Mouse (Mus musculus): Measurements from ENCODE around the gene Naga. TPM values are rescaled to one million over a fixed set of nuclear protein-coding genes. Genes with fewer than 3 reads are reported as not detected.

The Naga gene
- 123 TPM for polyA plus RNA-seq (2021)

DNA sequence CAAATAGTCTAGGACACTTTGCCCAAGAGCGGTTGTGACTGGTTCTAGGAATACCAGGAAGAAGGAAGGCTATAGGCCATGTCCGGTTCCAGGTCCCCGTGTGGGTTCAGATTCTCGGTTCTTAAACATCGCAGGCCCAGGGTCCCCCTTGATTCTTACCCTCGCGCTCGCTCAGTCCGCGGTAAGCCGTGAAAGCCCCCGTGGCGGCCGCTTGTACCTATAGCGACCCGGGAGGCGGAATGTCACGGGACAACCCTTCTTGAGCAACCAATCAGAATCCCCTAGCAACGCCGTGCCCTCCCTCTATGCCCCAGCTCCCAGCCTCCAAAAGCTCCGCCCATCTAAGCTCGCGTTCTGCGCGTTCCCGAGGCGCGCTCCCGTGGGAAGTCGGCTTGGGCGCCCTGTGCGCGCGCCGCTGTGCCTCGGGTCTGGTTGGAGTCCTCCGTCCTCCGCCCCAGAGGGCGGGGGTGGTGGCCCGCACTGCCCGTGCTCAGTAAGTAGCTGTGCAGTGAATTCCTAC, at the start of gene Naga, which contains the start of the genes Pheta2 and Smdt1:
Naga (minus strand) TSS at position 333 of the 520 bp plus-strand sequence.
Pheta2 (plus strand) TSS at position 350 of the 520 bp plus-strand sequence.
Smdt1 (plus strand) TSS at position 367 of the 520 bp plus-strand sequence.
- H3K27me3 ChIP-seq, result no peaks in the 10 kb centered on the region
- no peak for TF ChIP-seq CTCF (IDR thresholded peaks at IDR 0.05)
- in situ Hi-C loops (cut with MboI; ENCODE audit: low pct_unique_long_range_greater_than_20kb), result no loop called here
- peak; percentile 88 for ATAC-seq
- ChIA-PET POLR2A (interaction anchor here (0.8 to 1.5 kb wide), 3 partner anchors 14 to 57 kb away, joined by 3 to 9 read pairs (median 3); no protein-coding TSS in a partner anchor), CTCF (interaction anchor here (1.1 to 1.8 kb wide), 3 partner anchors 14 to 19 kb away, joined by 3 to 6 read pairs (median 5); partner anchors contain the start of gene Ndufa6)
- peak; percentile 79 for DNase-seq (ENCODE audit: low read depth, low spot score)

DNA sequence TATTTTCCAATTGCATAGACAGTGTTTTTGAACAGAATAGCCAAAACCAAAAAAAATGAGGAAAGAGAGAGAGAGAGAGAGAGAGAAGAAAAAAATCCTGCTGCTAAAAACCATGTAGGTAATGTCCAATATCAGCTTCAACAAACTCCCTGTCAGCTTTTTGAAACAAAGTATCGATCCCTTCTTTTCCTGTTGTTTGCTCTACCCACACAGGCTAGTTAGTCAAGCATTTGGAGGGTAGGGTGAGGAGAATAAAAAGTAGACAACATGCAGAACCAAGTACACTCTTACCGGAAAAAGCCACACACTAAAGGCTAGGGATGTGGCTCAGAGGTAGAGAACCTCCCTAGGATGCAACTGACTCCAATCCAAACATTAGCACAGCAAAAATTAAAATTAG, 47.0 kb upstream of the Naga start:
- ATAC-seq, result no peak
- in situ Hi-C loops (cut with MboI; ENCODE audit: low pct_unique_long_range_greater_than_20kb), result no loop called here
- POLR2A ChIA-PET, result no interaction called here
- CTCF ChIA-PET, result no interaction called here
- DNase-seq (ENCODE audit: low read depth, low spot score), result no peak
- peaks cover 34% of the 10 kb centered on the region for H3K27me3 ChIP-seq
- no peak for TF ChIP-seq CTCF (IDR thresholded peaks at IDR 0.05)

DNA sequence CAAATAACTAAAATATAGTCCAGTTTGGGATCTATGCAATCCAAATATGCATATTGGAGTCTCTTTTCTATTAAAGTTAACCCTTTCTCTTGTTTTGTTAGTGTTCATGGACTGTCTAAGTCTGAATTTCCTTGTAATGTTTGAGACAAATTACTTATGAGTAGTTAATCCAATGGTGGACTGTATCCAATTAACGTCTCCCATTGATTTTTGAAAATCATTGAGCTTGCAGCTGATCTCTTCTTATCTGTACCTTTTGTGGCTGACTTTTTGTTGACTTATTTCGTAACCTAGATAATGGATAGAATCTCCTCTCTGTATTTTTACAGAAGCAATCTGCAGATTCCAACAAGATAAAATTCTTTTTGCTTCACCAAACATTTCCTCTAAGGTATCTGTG, 43.7 kb upstream of the Naga start:
- POLR2A ChIA-PET, result no interaction called here
- DNase-seq (ENCODE audit: low read depth, low spot score) (no peak), ATAC-seq (no peak)
- CTCF ChIA-PET, result no interaction called here
- no peak for TF ChIP-seq CTCF (IDR thresholded peaks at IDR 0.05)
- in situ Hi-C loops (cut with MboI; ENCODE audit: low pct_unique_long_range_greater_than_20kb), result no loop called here
- H3K27me3 ChIP-seq, result peaks cover 34% of the 10 kb centered on the region

DNA sequence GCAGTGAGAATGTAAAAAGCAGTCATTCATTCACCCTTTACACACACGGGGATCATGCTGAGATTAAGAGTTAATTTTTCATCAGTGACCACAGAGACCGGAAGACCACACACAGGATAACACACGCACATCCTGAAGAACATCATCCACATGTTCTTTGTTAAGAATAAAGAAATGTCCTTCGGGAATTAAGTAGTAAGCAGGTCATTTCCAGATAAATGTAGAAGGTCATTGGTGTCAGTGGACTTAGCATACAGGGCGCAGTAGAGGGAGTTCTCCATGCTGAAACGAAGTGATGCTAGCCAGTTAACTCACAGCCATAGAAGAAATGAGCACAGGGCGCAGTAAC, 42.0 kb upstream of the Naga start:
- ChIA-PET CTCF (no interaction called here), POLR2A (interaction anchor here (0.7 kb wide), 1 partner anchor 10 kb away, joined by 3 read pairs; no protein-coding TSS in a partner anchor)
- ATAC-seq (no peak), DNase-seq (ENCODE audit: low read depth, low spot score) (no peak)
- peaks cover 28% of the 10 kb centered on the region for H3K27me3 ChIP-seq
- no peak for TF ChIP-seq CTCF (IDR thresholded peaks at IDR 0.05)
- in situ Hi-C loops (cut with MboI; ENCODE audit: low pct_unique_long_range_greater_than_20kb), result no loop called here

DNA sequence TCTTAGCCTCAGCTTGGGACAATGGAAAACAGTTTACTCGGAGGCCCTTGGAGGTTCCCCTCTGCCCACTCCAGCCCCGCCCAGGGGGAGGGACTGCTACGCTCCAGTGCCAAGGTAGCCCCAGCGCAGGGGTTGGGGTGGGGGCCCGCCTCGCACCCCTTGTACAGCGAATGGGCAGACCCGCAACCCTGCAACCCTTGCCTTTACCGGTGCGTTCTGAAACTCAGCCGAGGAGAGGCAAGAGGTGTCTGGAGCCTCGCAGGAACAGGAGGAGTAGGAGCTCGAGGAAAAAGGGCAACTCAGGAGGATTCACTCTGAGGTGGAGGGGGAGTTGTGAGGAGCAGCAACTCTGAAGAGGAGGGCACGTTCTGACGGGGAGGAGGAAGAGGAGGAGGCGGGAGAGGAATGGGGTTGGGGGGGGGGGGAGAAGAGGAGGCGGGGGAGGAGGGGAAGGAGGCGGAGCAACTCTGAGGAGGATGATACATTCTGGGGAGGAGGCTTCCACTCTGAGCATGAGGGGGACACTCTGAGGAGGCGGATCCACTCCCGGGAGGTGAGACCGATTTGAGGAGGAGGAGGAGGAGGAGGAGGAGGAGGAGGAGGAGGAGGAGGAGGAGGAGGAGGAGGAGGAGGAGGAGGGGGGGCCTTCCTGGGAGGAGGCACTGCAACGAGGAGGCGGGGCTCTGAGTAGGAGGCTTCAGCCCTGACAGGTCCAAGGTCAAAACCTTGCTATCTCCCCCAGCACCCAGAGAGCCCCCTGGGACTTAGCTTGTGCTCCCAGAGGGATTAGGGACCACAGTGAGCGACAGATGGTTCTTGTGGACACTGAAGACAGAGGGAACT, 41.4 kb upstream of the Naga start, which contains the start of gene Cyp2d22:
Cyp2d22 (minus strand) TSS at position 390 of the 843 bp plus-strand sequence.
- H3K27me3 ChIP-seq, result peaks cover 22% of the 10 kb centered on the region
- ChIA-PET CTCF (no interaction called here), POLR2A (interaction anchor here (0.7 kb wide), 1 partner anchor 9 kb away, joined by 3 read pairs; no protein-coding TSS in a partner anchor)
- peak; percentile 21 for ATAC-seq
- TF ChIP-seq CTCF (IDR thresholded peaks at IDR 0.05), result no peak
- DNase-seq (ENCODE audit: low read depth, low spot score), result no peak
- in situ Hi-C loops (cut with MboI; ENCODE audit: low pct_unique_long_range_greater_than_20kb), result no loop called here

DNA sequence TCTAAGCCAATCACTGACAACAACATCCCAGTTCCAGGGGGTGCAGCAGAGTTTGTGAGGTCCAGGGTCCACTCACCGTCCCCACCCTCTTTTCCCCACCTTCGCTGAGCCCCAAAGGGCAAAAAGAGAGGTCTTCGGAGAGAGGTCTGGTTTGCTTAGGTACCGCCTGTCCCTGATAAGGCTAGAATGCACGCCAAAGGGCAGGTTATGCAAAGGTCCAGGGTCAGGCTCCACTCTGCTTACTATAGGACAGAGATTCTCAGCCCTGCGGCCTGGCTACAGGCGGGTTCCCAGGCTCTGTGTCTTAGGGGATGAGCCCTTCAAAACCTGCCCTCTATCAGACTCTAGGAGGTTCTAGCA, 40.8 kb upstream of the Naga start:
- no peak for ATAC-seq

DNA sequence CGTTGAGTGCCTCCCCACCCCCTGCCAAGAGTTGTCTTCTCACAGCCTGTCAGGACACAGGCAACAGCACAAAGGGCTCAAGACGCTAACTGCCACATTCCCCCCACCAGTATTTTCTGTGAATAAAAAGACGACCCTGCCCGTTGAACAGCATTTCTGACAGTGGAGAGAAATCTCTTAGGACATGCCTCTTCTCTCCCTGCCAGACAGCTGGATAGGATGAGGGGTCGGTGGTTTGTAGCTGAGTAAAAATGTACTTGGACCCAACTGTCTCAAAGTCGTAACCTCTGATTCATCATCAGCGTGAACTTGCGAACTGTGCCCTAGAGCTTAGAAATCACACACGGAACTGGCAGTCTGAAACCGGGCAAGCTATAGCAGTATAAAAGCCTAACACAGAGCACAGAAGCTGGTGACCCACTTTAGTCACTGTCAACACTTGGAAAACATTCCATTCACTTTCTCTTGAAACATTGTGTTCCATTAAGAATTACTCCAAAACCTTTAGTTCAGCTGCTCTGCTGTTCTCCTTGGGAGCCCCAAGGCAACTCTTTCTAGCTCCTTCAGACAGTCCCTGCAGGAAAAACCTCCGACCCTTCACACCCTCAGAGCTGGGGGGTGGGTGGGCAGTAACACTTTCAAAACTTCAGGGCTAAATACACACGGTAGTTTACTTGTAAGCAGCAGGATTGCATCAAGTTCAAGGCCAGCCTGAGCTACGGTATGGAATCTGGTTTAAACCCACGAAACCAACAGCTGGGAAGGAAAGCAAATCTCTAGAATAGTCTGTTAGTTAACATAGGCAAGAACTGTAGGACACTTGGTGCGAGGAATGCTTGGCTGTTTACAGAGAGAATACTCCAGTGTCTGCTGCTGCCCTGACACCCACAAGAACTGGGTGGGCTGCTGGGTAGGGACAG, 39.8 kb upstream of the Naga start:
- DNase-seq (ENCODE audit: low read depth, low spot score) (no peak), ATAC-seq (no peak)
- peaks cover 9% of the 10 kb centered on the region for H3K27me3 ChIP-seq
- ChIA-PET CTCF (no interaction called here), POLR2A (no interaction called here)
- in situ Hi-C loops (cut with MboI; ENCODE audit: low pct_unique_long_range_greater_than_20kb), result no loop called here
- TF ChIP-seq CTCF (IDR thresholded peaks at IDR 0.05), result no peak

More for the DNA sequence above, 40.8 kb upstream of the Naga start:
- TF ChIP-seq CTCF (IDR thresholded peaks at IDR 0.05), result no peak
- CTCF ChIA-PET, result no interaction called here
- DNase-seq (ENCODE audit: low read depth, low spot score), result no peak
- H3K27me3 ChIP-seq, result peaks cover 16% of the 10 kb centered on the region
- POLR2A ChIA-PET, result no interaction called here
- in situ Hi-C loops (cut with MboI; ENCODE audit: low pct_unique_long_range_greater_than_20kb), result no loop called here

DNA sequence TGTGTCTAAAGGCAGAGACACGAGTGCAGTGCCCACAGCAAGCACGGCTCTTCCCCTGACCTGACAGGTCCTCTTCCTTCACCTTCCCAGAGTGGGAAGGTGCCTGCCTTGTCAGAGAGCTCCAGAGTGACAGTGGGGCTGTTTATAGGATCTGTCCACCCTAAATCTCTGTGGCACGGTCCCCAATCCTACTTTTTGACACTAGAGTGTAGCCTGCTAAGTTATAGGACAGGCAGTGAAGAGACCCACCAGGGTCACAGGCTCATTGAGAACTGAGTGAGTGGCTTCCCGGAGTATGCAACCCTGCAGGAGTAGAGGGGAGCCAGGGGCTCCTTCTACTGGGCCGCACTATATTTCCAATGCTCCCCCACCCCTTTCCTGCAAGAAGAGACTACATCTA, 39.0 kb upstream of the Naga start:
- TF ChIP-seq CTCF (IDR thresholded peaks at IDR 0.05), result no peak
- ChIA-PET POLR2A (interaction anchor here (1.0 kb wide), 1 partner anchor 44 kb away, joined by 3 read pairs; no protein-coding TSS in a partner anchor), CTCF (no interaction called here)
- H3K27me3 ChIP-seq, result peaks cover 7% of the 10 kb centered on the region
- ATAC-seq (no peak), DNase-seq (ENCODE audit: low read depth, low spot score) (no peak)
- in situ Hi-C loops (cut with MboI; ENCODE audit: low pct_unique_long_range_greater_than_20kb), result no loop called here

DNA sequence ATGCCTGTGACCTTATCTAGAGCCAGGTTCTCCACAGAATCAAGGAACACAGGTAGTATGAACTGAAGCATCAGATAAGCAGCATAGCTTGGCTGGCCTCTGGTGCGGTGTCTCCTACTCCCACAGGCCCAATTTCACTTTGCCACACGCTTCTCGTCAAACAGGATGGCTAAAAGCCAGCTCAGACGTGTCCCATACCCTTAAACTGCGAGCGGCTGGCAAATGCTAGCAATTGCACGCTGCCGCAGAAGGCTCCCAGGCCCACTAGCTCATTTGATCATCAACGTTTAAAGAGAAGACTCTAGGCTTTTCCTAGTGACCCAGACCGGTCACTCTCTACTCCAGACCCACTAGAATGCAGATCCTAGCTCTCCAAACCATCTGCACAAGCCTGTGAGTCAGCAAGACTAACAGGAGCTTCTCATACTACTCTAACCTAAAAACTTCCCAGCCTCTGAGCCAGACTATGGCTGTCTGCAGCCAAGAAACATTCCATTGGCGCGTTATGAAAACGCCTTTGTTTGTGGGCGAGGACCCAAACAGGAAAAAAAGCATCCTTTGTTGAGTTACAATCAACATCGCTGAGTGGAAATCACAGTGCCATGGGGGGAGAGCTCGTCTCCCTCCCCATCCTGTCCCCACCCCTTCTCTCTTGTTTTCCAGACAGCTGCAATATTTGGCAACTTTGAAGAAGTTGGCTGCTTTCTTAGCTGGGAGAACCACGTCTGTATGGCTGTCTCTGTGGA, 37.8 kb upstream of the Naga start:
- no peak for TF ChIP-seq CTCF (IDR thresholded peaks at IDR 0.05)
- peaks cover under 1% of the 10 kb centered on the region for H3K27me3 ChIP-seq
- DNase-seq (ENCODE audit: low read depth, low spot score) (no peak), ATAC-seq (no peak)
- in situ Hi-C loops (cut with MboI; ENCODE audit: low pct_unique_long_range_greater_than_20kb), result no loop called here
- ChIA-PET CTCF (no interaction called here), POLR2A (interaction anchor here (1.0 kb wide), 1 partner anchor 43 kb away, joined by 3 read pairs; no protein-coding TSS in a partner anchor)

DNA sequence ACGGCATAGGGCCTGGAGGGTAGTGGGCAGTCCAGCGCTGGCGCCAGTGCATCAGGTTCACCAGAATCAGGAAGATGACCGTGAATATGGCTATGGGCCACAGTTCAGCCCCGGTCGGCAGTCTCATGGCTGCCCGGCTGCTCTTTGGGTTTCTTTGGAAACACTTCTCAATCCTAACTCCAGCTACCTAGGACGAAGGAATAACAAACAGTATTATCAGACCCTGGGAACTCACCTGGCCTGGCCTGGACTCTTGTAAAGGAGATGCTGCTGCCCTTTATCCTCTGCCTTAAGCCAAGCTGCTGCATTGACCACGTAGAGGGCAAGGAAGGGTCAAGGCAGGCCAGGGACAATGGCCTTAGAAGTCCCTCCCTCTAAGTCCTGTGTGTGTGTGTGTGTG, 37.1 kb upstream of the Naga start:
- DNase-seq (ENCODE audit: low read depth, low spot score) (no peak), ATAC-seq (no peak)
- in situ Hi-C loops (cut with MboI; ENCODE audit: low pct_unique_long_range_greater_than_20kb), result no loop called here
- ChIA-PET POLR2A (no interaction called here), CTCF (no interaction called here)
- no peaks in the 10 kb centered on the region for H3K27me3 ChIP-seq
- no peak for TF ChIP-seq CTCF (IDR thresholded peaks at IDR 0.05)
